In genomic region chr11:17192151-17192844, GRCm38 (mm10) we compare ENCODE assay signal across 9 mouse cellular contexts. TPM values are rescaled to one million over a fixed set of nuclear protein-coding genes. Genes with fewer than 3 reads are reported as not detected.
DNase-seq lines count a peak whose midpoint lies in the region; ATAC-seq lines count a peak whose summit lies in the region.
"Had no signal": no experiment of that assay in that cellular context is flagged by ENCODE, and none has a peak within 500 bp of the region (broad histone marks: within the 10 kb centered on the region; RNA-seq: fewer than 3 reads in every experiment).

No protein-coding gene starts in this region.

- H3K4me2 ChIP-seq in hindbrain, embryonic 16.5 days (ENCODE audit: low read length) = no peak overlapping the region
- H3K4me2 ChIP-seq in midbrain, embryonic 15.5 days = no peak overlapping the region

- DNase-seq in hindbrain, embryonic 10.5 days (ENCODE audit: low spot score) = no peak
- DNase-seq in induced T-regulatory cell, adult 2 months (ENCODE audit: low read depth) = peak; percentile 47
- DNase-seq in adrenal gland, adult 18-20 months (ENCODE audit: low spot score in 2 of 2) = no peak
- no peak for DNase-seq in embryo, embryonic 10 days (ENCODE audit: low spot score)
- no peak for DNase-seq in left cerebral cortex, adult 9 months (ENCODE audit: low spot score in 2 of 2)
- DNase-seq: heart, postnatal 10 days had no signal

- ATAC-seq in hindbrain, embryonic 16.5 days = 0 out of 2 replicates have a peak, but pooled peaks have one; percentile 22
- ATAC-seq in CD4-positive, CD25-positive, alpha-beta regulatory T cell, adult 4 months = peak; percentile 92
- ATAC-seq in midbrain, embryonic 15.5 days (replicated peaks) = peak; percentile 69

- no peaks in the 10 kb centered on the region for H3K9me3 ChIP-seq in hindbrain, embryonic 16.5 days (ENCODE audit: control insufficient read depth, low read length)
- H3K9me3 ChIP-seq in hindbrain, embryonic 10.5 days = no peaks in the 10 kb centered on the region
- no peaks in the 10 kb centered on the region for H3K9me3 ChIP-seq in midbrain, embryonic 15.5 days

- H3K4me1 ChIP-seq in hindbrain, embryonic 16.5 days (ENCODE audit: control insufficient read depth, insufficient read depth, low read depth, low read length) = no peaks in the 10 kb centered on the region
- peaks cover 15% of the 10 kb centered on the region; the same call in 1 of the 2 replicates for H3K4me1 ChIP-seq in hindbrain, embryonic 10.5 days (replicated peaks)
- 0 out of 2 replicates have a peak, but pooled peaks cover 6% of the 10 kb centered on the region for H3K4me1 ChIP-seq in midbrain, embryonic 15.5 days

- H3K4me3 ChIP-seq in hindbrain, embryonic 16.5 days (ENCODE audit: low read length) = no peak overlapping the region
- no peak overlapping the region for H3K4me3 ChIP-seq in hindbrain, embryonic 10.5 days
- no peak overlapping the region for H3K4me3 ChIP-seq in midbrain, embryonic 15.5 days

- H3K27me3 ChIP-seq in hindbrain, embryonic 16.5 days (replicated peaks; ENCODE audit: control insufficient read depth, insufficient read depth, low read length) = no peaks in the 10 kb centered on the region
- H3K27me3 ChIP-seq in hindbrain, embryonic 10.5 days (ENCODE audit: insufficient read depth, poor library complexity, severe bottlenecking) = no peaks in the 10 kb centered on the region
- no peaks in the 10 kb centered on the region for H3K27me3 ChIP-seq in midbrain, embryonic 15.5 days (replicated peaks)

- peaks cover 21% of the 10 kb centered on the region for H3K36me3 ChIP-seq in hindbrain, embryonic 16.5 days (ENCODE audit: control insufficient read depth, insufficient read depth, low read length)
- peaks cover 41% of the 10 kb centered on the region for H3K36me3 ChIP-seq in hindbrain, embryonic 10.5 days
- peaks cover 14% of the 10 kb centered on the region for H3K36me3 ChIP-seq in midbrain, embryonic 15.5 days (replicated peaks)

- 77% methylated on average over 9 of the region's 9 CpGs for WGBS in hindbrain, embryonic 16.5 days
- 85% methylated on average over 9 of the region's 9 CpGs for WGBS in hindbrain, embryonic 10.5 days
- 48% methylated on average over 9 of the region's 9 CpGs for WGBS in midbrain, embryonic 15.5 days

- no peak overlapping the region for H3K9ac ChIP-seq in hindbrain, embryonic 16.5 days (ENCODE audit: low read depth, low read length)
- no peak overlapping the region for H3K9ac ChIP-seq in midbrain, embryonic 15.5 days

- H3K27ac ChIP-seq in hindbrain, embryonic 16.5 days (ENCODE audit: low read depth, low read length) = no peak overlapping the region
- H3K27ac ChIP-seq in hindbrain, embryonic 10.5 days = no peak overlapping the region
- H3K27ac ChIP-seq in midbrain, embryonic 15.5 days = no peak overlapping the region

RNA-seq across cellular contexts. Expression of gene Wdr92, which starts 10.4 kb away (rescaled TPM):
- 18.0 TPM in 2 replicates for polyA plus RNA-seq in hindbrain, embryonic 16.5 days (2015; fragmentation: Nextera tagmentation; extraction: Ambion mirVana)
- 25.8 and 31.0 TPM in 2 replicates for polyA plus RNA-seq in hindbrain, embryonic 10.5 days (2016; fragmentation: Nextera tagmentation; extraction: Ambion mirVana)
- polyA plus RNA-seq in CD4-positive, CD25-positive, alpha-beta regulatory T cell, adult 4 months (2017; shearing (Covaris generic)) = 10 to 100 TPM; 24.7 to 29.2 TPM
- 19.3 and 20.0 TPM in 2 replicates for polyA plus RNA-seq in midbrain, embryonic 15.5 days (2015; fragmentation: Nextera tagmentation; extraction: Ambion mirVana)
- 10 to 100 TPM; 13.5 to 14.1 TPM for total RNA-seq in adrenal gland, adult 18-20 months (2021)

RNA-seq across cellular contexts. Expression of gene Pno1, which starts 19.1 kb away (rescaled TPM):
- 45.2 and 55.1 TPM in 2 replicates for polyA plus RNA-seq in hindbrain, embryonic 16.5 days (2015; fragmentation: Nextera tagmentation; extraction: Ambion mirVana)
- polyA plus RNA-seq in hindbrain, embryonic 10.5 days (2016; fragmentation: Nextera tagmentation; extraction: Ambion mirVana) = 89.5 and 109 TPM in 2 replicates
- polyA plus RNA-seq in CD4-positive, CD25-positive, alpha-beta regulatory T cell, adult 4 months (2017; shearing (Covaris generic)) = 10 to 100 TPM; 24.1 to 28.6 TPM
- 35.0 and 38.8 TPM in 2 replicates for polyA plus RNA-seq in midbrain, embryonic 15.5 days (2015; fragmentation: Nextera tagmentation; extraction: Ambion mirVana)
- total RNA-seq in adrenal gland, adult 18-20 months (2021) = 10 to 100 TPM; 51.9 to 56.6 TPM

RNA-seq across cellular contexts. Expression of gene Ppp3r1, which starts 33.2 kb away (rescaled TPM):
- 220 and 236 TPM in 2 replicates for polyA plus RNA-seq in hindbrain, embryonic 16.5 days (2015; fragmentation: Nextera tagmentation; extraction: Ambion mirVana)
- 78.9 and 79.2 TPM in 2 replicates for polyA plus RNA-seq in hindbrain, embryonic 10.5 days (2016; fragmentation: Nextera tagmentation; extraction: Ambion mirVana)
- polyA plus RNA-seq in CD4-positive, CD25-positive, alpha-beta regulatory T cell, adult 4 months (2017; shearing (Covaris generic)) = 10 to 100 TPM; 13.9 to 18.9 TPM
- polyA plus RNA-seq in midbrain, embryonic 15.5 days (2015; fragmentation: Nextera tagmentation; extraction: Ambion mirVana) = 195 and 200 TPM in 2 replicates
- 100 to 1,000 TPM in 1 of 2 experiments, 10 to 100 TPM in 1; 79.9 to 106 TPM for total RNA-seq in adrenal gland, adult 18-20 months (2021)

Comparison
In these comparisons a context has a peak if more than half of its experiments do, and no peak if none do; other contexts are left out.
1. ATAC-seq: peak in every context shown above with its lines; median percentile 92 in CD4-positive, CD25-positive, alpha-beta regulatory T cell, adult 4 months; 69 in midbrain, embryonic 15.5 days; 22 in hindbrain, embryonic 16.5 days.